Mouse (Mus musculus): Measurements from ENCODE around the gene Gabrr2. TPM values are rescaled to one million over a fixed set of nuclear protein-coding genes. Genes with fewer than 3 reads are reported as not detected.

Gene Gabrr2
- polyA plus RNA-seq, 1 experiment from 2014 or later, result 0.36 TPM

DNA sequence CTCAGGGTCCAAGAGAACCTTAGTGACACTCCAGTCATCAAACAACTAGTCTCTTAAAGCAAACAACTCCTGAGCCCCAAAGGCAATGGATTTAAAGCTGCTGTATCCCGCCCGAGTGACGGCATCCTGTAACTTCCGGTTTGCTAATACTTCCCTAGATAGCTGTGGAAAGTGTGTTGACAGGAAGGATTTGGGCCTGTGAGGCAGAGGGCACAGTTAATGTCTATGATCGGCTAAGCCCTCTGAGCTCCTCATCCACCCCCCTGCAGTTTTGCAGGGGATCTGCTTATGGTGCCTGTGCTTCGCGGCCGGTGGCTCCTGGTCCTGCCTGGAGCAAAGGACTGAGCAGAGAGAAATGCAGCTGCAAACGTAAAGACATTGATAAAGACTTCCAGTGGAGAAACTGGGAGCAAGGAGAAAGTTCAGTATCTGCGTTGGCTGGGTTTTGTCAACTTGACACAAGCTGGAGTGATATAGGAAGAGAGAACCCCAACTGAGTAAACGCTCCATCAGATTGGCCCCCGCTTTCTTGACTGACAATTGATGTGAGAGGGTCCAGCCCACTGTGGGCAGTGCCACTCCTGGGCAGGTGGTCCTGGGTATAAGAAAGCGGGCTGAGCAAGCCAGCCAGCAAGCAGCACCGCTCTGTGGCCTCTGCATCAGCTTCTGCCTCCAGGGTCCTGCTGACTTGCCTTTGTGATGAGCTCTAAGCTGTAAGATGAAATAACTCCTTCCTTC lies 3.6 kb downstream of the Gabrr2 start:
- Histone ChIP-seq H3K27me3 (ENCODE audit: control insufficient read depth, insufficient read depth, low read length) (no peaks in the 10 kb centered on the region), H3K4me1 (replicated peaks; ENCODE audit: control insufficient read depth, insufficient read depth, low read length) (no peaks in the 10 kb centered on the region), H3K9me3 (ENCODE audit: control insufficient read depth, low read length) (no peaks in the 10 kb centered on the region), H3K4me3 (ENCODE audit: low read depth, low read length) (no peak overlapping the region), H3K27ac (ENCODE audit: low read depth, low read length) (no peak overlapping the region), H3K9ac (ENCODE audit: low read length) (no peak overlapping the region), H3K4me2 (ENCODE audit: low read depth, low read length, severe bottlenecking) (no peak overlapping the region), H3K36me3 (ENCODE audit: control insufficient read depth, insufficient read depth, low read length) (no peaks in the 10 kb centered on the region)
- ATAC-seq (replicated peaks; ENCODE audit: low FRiP score) (no peak), DNase-seq (ENCODE audit: low spot score) (peak; percentile 44)
- 70% methylated on average over 14 of the region's 14 CpGs for WGBS

DNA sequence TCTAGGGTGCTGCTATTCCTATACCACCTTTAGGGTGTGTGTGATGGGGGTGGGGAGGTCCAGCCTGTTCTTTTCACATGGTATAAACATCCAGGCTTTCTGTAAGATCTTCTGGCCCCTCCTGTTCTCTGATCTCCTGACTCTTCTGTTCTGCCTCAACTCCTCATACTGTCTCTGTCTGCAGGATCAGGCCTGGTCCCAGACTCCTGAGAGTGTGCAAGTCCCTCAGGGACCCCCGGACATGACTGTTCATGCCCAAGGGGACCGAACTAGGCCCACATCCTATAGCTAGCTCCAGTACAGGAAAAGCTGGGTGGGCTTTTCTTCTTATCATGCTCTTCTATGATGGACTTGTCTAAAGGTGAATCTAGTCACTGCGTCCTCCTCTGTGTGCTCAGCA lies 4.5 kb downstream of the Gabrr2 start:
- DNase-seq (ENCODE audit: low spot score), result peak; percentile 28
- Histone ChIP-seq H3K27ac (ENCODE audit: low read depth, low read length) (no peak overlapping the region), H3K9ac (ENCODE audit: low read length) (no peak overlapping the region), H3K27me3 (ENCODE audit: control insufficient read depth, insufficient read depth, low read length) (no peaks in the 10 kb centered on the region), H3K36me3 (ENCODE audit: control insufficient read depth, insufficient read depth, low read length) (no peaks in the 10 kb centered on the region), H3K4me2 (ENCODE audit: low read depth, low read length, severe bottlenecking) (no peak overlapping the region), H3K4me1 (replicated peaks; ENCODE audit: control insufficient read depth, insufficient read depth, low read length) (no peaks in the 10 kb centered on the region), H3K4me3 (ENCODE audit: low read depth, low read length) (no peak overlapping the region), H3K9me3 (ENCODE audit: control insufficient read depth, low read length) (no peaks in the 10 kb centered on the region)
- WGBS, result 95% methylated on average over 3 of the region's 3 CpGs
- no peak for ATAC-seq (replicated peaks; ENCODE audit: low FRiP score)

DNA sequence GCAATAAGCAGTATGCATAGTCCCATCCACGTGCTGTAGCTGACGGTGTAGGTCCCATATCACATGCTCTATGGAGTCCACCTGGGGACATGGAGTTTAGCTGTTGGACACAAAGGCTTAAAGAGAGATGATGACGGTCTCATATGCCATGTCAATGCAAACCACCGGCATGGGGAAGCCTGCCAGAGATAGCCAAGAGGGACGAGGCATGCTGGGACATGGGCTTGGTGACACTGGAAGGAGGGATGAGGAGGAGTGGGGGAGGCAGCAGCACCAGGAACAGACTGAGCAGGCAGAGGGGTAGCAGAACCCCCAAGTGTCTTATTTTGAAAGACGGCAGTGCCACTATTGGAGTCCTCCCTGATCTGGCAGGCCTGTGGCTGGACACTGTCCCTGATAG lies 5.0 kb downstream of the Gabrr2 start:
- peak; percentile 20 for DNase-seq (ENCODE audit: low spot score)
- 90% methylated on average over 6 of the region's 6 CpGs for WGBS
- Histone ChIP-seq H3K9me3 (ENCODE audit: control insufficient read depth, low read length) (no peaks in the 10 kb centered on the region), H3K4me3 (ENCODE audit: low read depth, low read length) (no peak overlapping the region), H3K27ac (ENCODE audit: low read depth, low read length) (no peak overlapping the region), H3K9ac (ENCODE audit: low read length) (no peak overlapping the region), H3K4me2 (ENCODE audit: low read depth, low read length, severe bottlenecking) (no peak overlapping the region), H3K4me1 (replicated peaks; ENCODE audit: control insufficient read depth, insufficient read depth, low read length) (no peaks in the 10 kb centered on the region), H3K36me3 (ENCODE audit: control insufficient read depth, insufficient read depth, low read length) (no peaks in the 10 kb centered on the region), H3K27me3 (ENCODE audit: control insufficient read depth, insufficient read depth, low read length) (no peaks in the 10 kb centered on the region)
- no peak for ATAC-seq (replicated peaks; ENCODE audit: low FRiP score)

DNA sequence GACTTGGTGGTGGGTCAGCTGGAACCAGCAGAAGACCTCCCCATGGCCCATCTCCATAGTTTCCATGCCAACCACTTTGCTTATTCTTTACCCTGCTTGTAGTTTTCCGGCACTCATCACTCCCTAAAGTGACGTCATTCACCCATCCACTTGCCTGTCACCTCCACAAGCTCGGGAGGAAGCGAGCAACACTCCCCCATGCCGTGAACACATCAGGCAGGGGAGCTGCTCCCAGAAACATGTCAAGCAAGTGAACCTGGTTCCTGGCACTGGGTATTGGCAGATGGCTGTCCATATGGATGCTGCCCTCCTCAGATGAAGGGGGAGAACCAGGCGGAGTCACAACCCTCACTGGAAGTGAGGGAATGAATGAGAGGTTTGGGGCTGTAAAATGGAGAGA lies 6.1 kb downstream of the Gabrr2 start:
- Histone ChIP-seq H3K36me3 (ENCODE audit: control insufficient read depth, insufficient read depth, low read length) (no peaks in the 10 kb centered on the region), H3K9ac (ENCODE audit: low read length) (no peak overlapping the region), H3K4me2 (ENCODE audit: low read depth, low read length, severe bottlenecking) (no peak overlapping the region), H3K27ac (ENCODE audit: low read depth, low read length) (no peak overlapping the region), H3K4me1 (replicated peaks; ENCODE audit: control insufficient read depth, insufficient read depth, low read length) (no peaks in the 10 kb centered on the region), H3K9me3 (ENCODE audit: control insufficient read depth, low read length) (no peaks in the 10 kb centered on the region), H3K27me3 (ENCODE audit: control insufficient read depth, insufficient read depth, low read length) (no peaks in the 10 kb centered on the region), H3K4me3 (ENCODE audit: low read depth, low read length) (no peak overlapping the region)
- ATAC-seq (replicated peaks; ENCODE audit: low FRiP score) (no peak), DNase-seq (ENCODE audit: low spot score) (peak; percentile 43)
- 75% methylated on average over 6 of the region's 6 CpGs for WGBS

DNA sequence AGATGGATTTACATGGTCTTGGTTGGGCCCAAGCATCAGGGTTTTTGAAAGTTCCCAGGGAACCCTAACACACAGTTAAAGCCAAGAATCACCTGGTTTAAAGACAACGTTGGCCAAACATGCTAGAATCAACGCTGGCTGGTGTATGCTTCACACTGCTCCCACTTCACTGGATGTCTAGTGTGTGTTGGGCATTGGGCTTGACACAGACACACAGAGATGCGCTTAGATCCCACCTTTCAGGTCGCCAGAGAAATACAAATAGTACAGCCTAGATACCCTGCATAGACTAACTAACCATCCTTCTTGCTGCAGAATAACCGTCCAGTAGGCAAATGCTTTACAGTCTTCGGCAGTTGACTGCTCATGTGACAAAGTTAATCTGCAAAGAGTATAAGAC lies 7.5 kb downstream of the Gabrr2 start:
- H3K4me1 ChIP-seq (replicated peaks; ENCODE audit: control insufficient read depth, insufficient read depth, low read length), result no peaks in the 10 kb centered on the region
- H3K4me3 ChIP-seq (ENCODE audit: low read depth, low read length), result no peak overlapping the region
- no peaks in the 10 kb centered on the region for H3K9me3 ChIP-seq (ENCODE audit: control insufficient read depth, low read length)
- ATAC-seq (replicated peaks; ENCODE audit: low FRiP score) (no peak), DNase-seq (ENCODE audit: low spot score) (no peak)
- H3K27ac ChIP-seq (ENCODE audit: low read depth, low read length), result no peak overlapping the region
- H3K9ac ChIP-seq (ENCODE audit: low read length), result no peak overlapping the region
- WGBS, result 94% methylated on average over 6 of the region's 6 CpGs
- H3K27me3 ChIP-seq (ENCODE audit: control insufficient read depth, insufficient read depth, low read length), result no peaks in the 10 kb centered on the region
- H3K36me3 ChIP-seq (ENCODE audit: control insufficient read depth, insufficient read depth, low read length), result no peaks in the 10 kb centered on the region
- no peak overlapping the region for H3K4me2 ChIP-seq (ENCODE audit: low read depth, low read length, severe bottlenecking)

GRCm38 (mm10) chr4:33071337-33071736 lies 8.5 kb downstream of the Gabrr2 start:
- no peaks in the 10 kb centered on the region for H3K27me3 ChIP-seq (ENCODE audit: control insufficient read depth, insufficient read depth, low read length)
- no peak overlapping the region for H3K27ac ChIP-seq (ENCODE audit: low read depth, low read length)
- no peaks in the 10 kb centered on the region for H3K36me3 ChIP-seq (ENCODE audit: control insufficient read depth, insufficient read depth, low read length)
- no peak overlapping the region for H3K4me3 ChIP-seq (ENCODE audit: low read depth, low read length)
- H3K9ac ChIP-seq (ENCODE audit: low read length), result no peak overlapping the region
- 91% methylated on average over 6 of the region's 6 CpGs for WGBS
- DNase-seq (ENCODE audit: low spot score) (no peak), ATAC-seq (replicated peaks; ENCODE audit: low FRiP score) (no peak)
- H3K4me2 ChIP-seq (ENCODE audit: low read depth, low read length, severe bottlenecking), result no peak overlapping the region
- no peaks in the 10 kb centered on the region for H3K9me3 ChIP-seq (ENCODE audit: control insufficient read depth, low read length)
- H3K4me1 ChIP-seq (replicated peaks; ENCODE audit: control insufficient read depth, insufficient read depth, low read length), result no peaks in the 10 kb centered on the region

GRCm38 (mm10) chr4:33072526-33073161 lies 9.8 kb downstream of the Gabrr2 start:
- no peaks in the 10 kb centered on the region for H3K4me1 ChIP-seq (replicated peaks; ENCODE audit: control insufficient read depth, insufficient read depth, low read length)
- ATAC-seq (replicated peaks; ENCODE audit: low FRiP score), result no peak
- no peaks in the 10 kb centered on the region for H3K36me3 ChIP-seq (ENCODE audit: control insufficient read depth, insufficient read depth, low read length)
- DNase-seq (ENCODE audit: low spot score), result no peak
- H3K27ac ChIP-seq (ENCODE audit: low read depth, low read length), result no peak overlapping the region
- H3K4me2 ChIP-seq (ENCODE audit: low read depth, low read length, severe bottlenecking), result no peak overlapping the region
- no peak overlapping the region for H3K4me3 ChIP-seq (ENCODE audit: low read depth, low read length)
- WGBS, result 48% methylated on average over 11 of the region's 11 CpGs
- no peak overlapping the region for H3K9ac ChIP-seq (ENCODE audit: low read length)
- H3K9me3 ChIP-seq (ENCODE audit: control insufficient read depth, low read length), result no peaks in the 10 kb centered on the region
- H3K27me3 ChIP-seq (ENCODE audit: control insufficient read depth, insufficient read depth, low read length), result no peaks in the 10 kb centered on the region

DNA sequence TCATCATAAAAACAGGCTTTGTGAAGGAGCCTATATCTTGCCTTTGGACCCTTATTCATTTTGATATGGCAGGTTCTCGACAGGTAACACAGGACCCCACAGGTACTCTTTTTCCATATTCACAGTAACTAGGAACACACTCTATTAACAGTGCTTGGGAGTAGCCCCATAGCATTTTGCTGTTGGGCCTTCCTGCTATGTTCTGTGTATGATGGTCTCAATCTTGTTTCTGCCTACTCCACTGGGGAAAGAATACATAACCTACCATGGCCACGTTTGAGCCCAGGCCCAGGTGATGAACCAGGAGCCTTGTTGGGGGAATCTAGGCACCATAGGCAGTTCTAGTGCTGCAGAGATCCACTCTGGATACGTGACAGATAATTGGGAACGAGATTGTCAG lies 11.6 kb downstream of the Gabrr2 start:
- H3K4me3 ChIP-seq (ENCODE audit: low read depth, low read length), result no peak overlapping the region
- DNase-seq (ENCODE audit: low spot score), result no peak
- H3K27me3 ChIP-seq (ENCODE audit: control insufficient read depth, insufficient read depth, low read length), result no peaks in the 10 kb centered on the region
- no peak overlapping the region for H3K4me2 ChIP-seq (ENCODE audit: low read depth, low read length, severe bottlenecking)
- no peak overlapping the region for H3K27ac ChIP-seq (ENCODE audit: low read depth, low read length)
- 89% methylated on average over 4 of the region's 4 CpGs for WGBS
- no peaks in the 10 kb centered on the region for H3K36me3 ChIP-seq (ENCODE audit: control insufficient read depth, insufficient read depth, low read length)
- no peak for ATAC-seq (replicated peaks; ENCODE audit: low FRiP score)
- H3K9me3 ChIP-seq (ENCODE audit: control insufficient read depth, low read length), result no peaks in the 10 kb centered on the region
- no peak overlapping the region for H3K9ac ChIP-seq (ENCODE audit: low read length)
- no peaks in the 10 kb centered on the region for H3K4me1 ChIP-seq (replicated peaks; ENCODE audit: control insufficient read depth, insufficient read depth, low read length)

DNA sequence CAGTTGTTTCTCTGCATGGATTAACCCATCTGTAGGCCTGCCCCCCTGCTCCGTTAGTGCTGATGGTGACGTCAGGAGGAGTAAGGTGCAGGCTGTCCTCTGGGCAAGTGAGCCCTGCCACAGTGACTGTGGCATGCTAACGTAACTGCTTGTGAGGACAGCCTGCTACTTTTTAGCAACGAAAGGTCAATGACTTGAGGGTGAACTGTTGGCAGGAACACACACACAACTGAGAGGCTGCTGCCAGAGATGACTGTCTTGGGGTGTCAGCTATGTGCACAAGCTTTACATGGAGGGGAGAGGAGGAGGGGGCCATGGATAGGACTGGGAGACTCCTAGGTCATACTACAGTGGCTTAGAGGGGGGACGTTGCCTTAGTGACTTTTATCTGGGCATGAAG lies 12.1 kb downstream of the Gabrr2 start:
- H3K27me3 ChIP-seq (ENCODE audit: control insufficient read depth, insufficient read depth, low read length), result no peaks in the 10 kb centered on the region
- H3K9me3 ChIP-seq (ENCODE audit: control insufficient read depth, low read length), result no peaks in the 10 kb centered on the region
- WGBS, result 82% methylated on average over 5 of the region's 5 CpGs
- H3K27ac ChIP-seq (ENCODE audit: low read depth, low read length), result no peak overlapping the region
- H3K9ac ChIP-seq (ENCODE audit: low read length), result no peak overlapping the region
- H3K4me1 ChIP-seq (replicated peaks; ENCODE audit: control insufficient read depth, insufficient read depth, low read length), result no peaks in the 10 kb centered on the region
- no peaks in the 10 kb centered on the region for H3K36me3 ChIP-seq (ENCODE audit: control insufficient read depth, insufficient read depth, low read length)
- no peak overlapping the region for H3K4me3 ChIP-seq (ENCODE audit: low read depth, low read length)
- ATAC-seq (replicated peaks; ENCODE audit: low FRiP score) (no peak), DNase-seq (ENCODE audit: low spot score) (peak; percentile 41)
- no peak overlapping the region for H3K4me2 ChIP-seq (ENCODE audit: low read depth, low read length, severe bottlenecking)

Data from forebrain, embryonic 11.5 days (tissue).